Mouse (Mus musculus) testis, adult 2 months (tissue): ENCODE measurements at regions not wholly inside any gene's neighbourhood (a gene's known extent, or its start where the extent isn't known, plus 50 kb on each side); places are given as distances from the start of the nearest gene placed in this dataset.

Experiments
- CTCF ChIP-seq: fragments of 200-500 bp; IDR thresholded peaks from 2 replicates; pipeline ENCODE4 v1.5.1; 2012; ENCODE audit warnings: low read depth, mild to moderate bottlenecking, inconsistent platforms, low read length, moderate library complexity; ENCODE audit not compliant: control insufficient read depth, insufficient read depth, insufficient replicate concordance
- POLR2A ChIP-seq: fragments of 200-500 bp; IDR thresholded peaks from 2 replicates; pipeline ENCODE4 v1.6.1; 2012; ENCODE audit warnings: low read depth, mild to moderate bottlenecking, inconsistent platforms, low read length, moderate library complexity; ENCODE audit not compliant: control insufficient read depth

GRCm38 (mm10) chr17:83086703-83087102, 128.4 kb upstream of the Pkdcc start:
- TF ChIP-seq CTCF: no peak
- no peak for TF ChIP-seq POLR2A
